Mouse (Mus musculus) spleen, postnatal 36 days (tissue): ENCODE measurements around the gene Vmn2r45.
"Not testable (repeated sequence)": the region's sequence is repeated elsewhere in the genome, so short reads cannot be mapped to it uniquely, and the experiment has no call there.

ENCODE experiments used
- DNase-seq, 2 experiments: peaks; one replicate each; pipeline ENCODE4 v3.0.0; 2022; ENCODE audit warnings: low spot score in 2 of 2, mixed read lengths in 1 of 2

The Vmn2r45 gene

DNA sequence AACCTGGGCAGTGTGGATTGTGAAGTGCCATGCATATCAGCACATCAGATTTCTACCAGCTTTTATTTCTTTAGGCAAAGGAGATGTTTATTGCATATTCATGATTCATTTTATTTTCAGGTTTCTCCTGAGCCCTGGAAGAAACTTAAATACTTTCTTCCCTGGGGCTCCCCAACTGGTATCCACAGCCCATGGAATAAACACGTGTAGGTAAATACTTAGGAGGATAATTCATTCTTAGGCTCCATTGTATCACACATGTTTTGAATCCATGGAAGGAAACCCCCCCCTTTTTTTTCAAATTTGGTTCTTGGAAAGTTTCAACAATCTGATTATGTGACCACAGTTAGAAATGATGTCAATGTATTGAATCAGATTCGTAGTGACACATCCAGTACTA lies at the start of gene Vmn2r45:
Vmn2r45 (minus strand) TSS at position 101 of the 400 bp plus-strand sequence.
- DNase-seq = not testable (repeated sequence)
